Mouse (Mus musculus) lung, adult 2 months (tissue): ENCODE results near the gene Tnp2. TPM values are rescaled to one million over a fixed set of nuclear protein-coding genes. Genes with fewer than 3 reads are reported as not detected.
A peak's percentile ranks its signal among the peaks of the same experiment; 100 is the strongest.

Source experiments
- DNase-seq: peaks from one replicate; pipeline ENCODE4 v3.0.0; 2022
- H3K4me1 ChIP-seq: fragments of 200-500 bp; 2 replicates; pipeline ENCODE4 v1.6.1; 2011; ENCODE audit warnings: low read length; ENCODE audit not compliant: control insufficient read depth, insufficient read depth
- H3K4me3 ChIP-seq: fragments of 200-500 bp; replicated peaks from 2 replicates; pipeline ENCODE3; 2011; ENCODE audit warnings: low read depth, mild to moderate bottlenecking, control low read depth, low read length; ENCODE audit errors: extremely low read depth
- CTCF ChIP-seq: fragments of 200-500 bp; IDR thresholded peaks from 2 replicates; pipeline ENCODE4 v1.5.1; 2011; ENCODE audit warnings: mild to moderate bottlenecking, low read length, control low read depth; ENCODE audit not compliant: insufficient read depth
- POLR2A ChIP-seq: fragments of 200-500 bp; IDR thresholded peaks from 2 replicates; pipeline ENCODE4 v1.6.1; 2011; ENCODE audit warnings: low read depth, mild to moderate bottlenecking, control low read depth, low read length, borderline replicate concordance; ENCODE audit errors: extremely low read depth
- whole genome bisulfite sequencing: fragments of 180-500 bp; shearing (Covaris S2); methylation state at CpG from one replicate; pipeline ENCODE4 v1.1.7; 2018; 5-methylcytosine and 5-hydroxymethylcytosine counted together
- polyA plus RNA-seq: library from polyadenylated mRNA; depleted of rRNA; stranded (reverse); fragments of >200 nt; gene quantifications from 2 replicates; pipeline ENCODE4 v1.2.3, GENCODE M21; 2012

Tnp2 gene
- polyA plus RNA-seq, 1 experiment: 0.82 TPM

DNA sequence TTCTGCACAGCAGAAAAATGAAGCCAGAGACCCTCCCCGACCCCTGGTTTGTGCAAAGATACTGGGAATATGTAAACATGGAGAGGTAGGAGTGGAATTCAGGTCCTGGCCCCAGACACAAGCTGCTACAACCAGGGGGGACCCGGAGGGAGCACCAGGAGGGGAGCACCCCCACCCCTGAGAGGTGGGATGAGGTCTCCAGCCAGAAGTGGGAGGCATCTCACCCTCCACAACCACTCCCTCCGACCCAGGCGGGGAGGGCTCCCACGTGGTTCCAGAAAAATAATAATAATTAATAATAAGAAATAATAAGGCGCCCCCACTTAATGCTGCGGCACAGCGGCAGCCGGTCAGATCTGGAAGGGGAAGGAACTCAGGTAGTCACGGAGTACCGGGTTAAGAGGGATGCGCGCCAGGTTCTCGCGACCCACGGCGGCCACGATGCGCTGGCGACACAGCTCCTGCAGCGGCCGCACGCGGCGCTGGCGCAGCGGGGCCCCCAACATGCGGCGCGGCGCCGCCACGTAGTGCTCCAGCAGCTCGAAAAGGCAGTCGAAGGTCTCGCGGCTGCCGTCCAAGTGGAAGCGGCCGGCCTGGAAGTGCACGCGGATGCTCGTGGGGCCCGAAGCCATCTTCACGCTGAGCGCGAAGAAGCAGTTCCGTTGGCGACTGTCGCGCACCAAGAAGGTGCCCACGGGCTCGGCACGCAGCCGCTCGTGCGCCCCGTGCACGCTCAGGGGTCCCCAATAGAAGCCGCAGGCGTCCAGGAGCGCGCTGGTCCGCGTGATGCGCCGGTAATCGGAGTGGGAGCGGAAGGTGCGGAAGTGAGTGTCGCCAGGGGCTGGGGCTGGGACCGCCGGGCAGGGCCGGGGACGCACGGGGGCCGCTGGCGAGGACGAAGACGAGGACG is 4.3 kb downstream of the Tnp2 start:
- DNase-seq: no peak
- 3% methylated on average over 81 of the region's 81 CpGs for WGBS
- TF ChIP-seq CTCF (no peak), POLR2A (no peak)
- peaks cover 2% of the 10 kb centered on the region for H3K4me1 ChIP-seq
- H3K4me3 ChIP-seq: peak overlapping the region; percentile 96

DNA sequence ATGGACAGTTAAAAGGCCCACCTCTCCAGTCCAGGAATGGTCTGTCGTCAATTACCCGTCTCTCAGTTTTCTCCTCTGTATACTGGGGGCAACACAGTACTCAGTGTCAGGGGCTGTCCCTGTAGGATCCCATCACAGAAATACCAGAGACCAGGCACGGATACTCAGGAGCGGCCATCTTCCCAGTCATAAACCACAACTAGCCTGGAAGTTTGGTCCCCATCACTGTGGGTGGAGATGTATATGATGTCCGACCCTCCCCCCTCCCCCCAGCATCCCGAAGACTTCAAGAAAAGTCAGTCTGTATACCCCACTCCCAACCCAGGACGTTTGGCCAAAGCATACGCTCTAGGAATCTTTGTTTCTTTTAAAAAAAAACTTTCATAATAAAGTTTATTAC is 5.0 kb downstream of the Tnp2 start:
- Histone ChIP-seq H3K4me3 (no peak overlapping the region), H3K4me1 (peaks cover 2% of the 10 kb centered on the region)
- DNase-seq: no peak
- TF ChIP-seq CTCF (no peak), POLR2A (no peak)
- WGBS: 68% methylated on average over 8 of the region's 8 CpGs

GRCm38 (mm10) chr16:10783152-10783434 is 5.4 kb downstream of the Tnp2 start:
- no peak for TF ChIP-seq CTCF
- no peak for TF ChIP-seq POLR2A
- no peak for DNase-seq
- H3K4me3 ChIP-seq: no peak overlapping the region
- H3K4me1 ChIP-seq: peaks cover 2% of the 10 kb centered on the region
- WGBS: 13% methylated on average over 1 of the region's 1 CpGs

DNA sequence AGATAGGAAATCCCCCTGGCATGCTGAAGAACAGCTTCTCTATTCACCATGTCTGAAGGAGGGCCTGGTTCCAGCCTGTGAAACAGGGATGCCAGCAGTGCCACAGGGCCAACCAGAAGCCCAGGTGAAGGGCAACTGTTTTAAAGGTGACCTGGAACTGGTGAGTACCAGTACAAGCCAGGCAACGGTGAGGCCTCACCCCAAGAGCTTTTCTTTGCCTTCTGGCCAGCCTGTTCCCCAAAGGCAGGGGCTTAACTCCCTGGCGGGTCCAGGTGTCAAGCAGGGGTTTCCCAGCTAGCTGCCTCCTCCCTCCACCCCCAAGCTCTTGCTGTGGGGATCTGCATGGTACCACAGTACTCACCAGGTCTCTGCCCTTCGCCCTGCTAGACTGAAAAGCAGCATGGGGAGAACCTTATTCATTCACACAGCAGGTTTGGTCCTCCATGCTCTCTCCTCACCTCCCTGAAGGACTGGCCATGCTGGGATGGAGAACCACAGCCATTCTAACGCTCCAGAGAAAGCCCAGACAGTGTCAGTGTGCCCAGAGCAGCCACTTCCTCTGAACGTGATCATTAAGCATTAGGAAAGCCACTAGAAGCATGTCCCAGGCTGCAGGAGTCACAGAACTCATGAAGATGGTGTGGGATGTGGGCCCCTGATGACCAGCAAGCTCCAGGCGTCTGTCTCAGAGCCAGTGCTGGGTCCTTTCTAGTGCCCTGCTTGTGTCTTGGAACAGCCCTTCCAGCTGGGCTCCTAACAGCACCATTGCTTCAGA is 5.9 kb downstream of the Tnp2 start:
- H3K4me1 ChIP-seq: peaks cover 2% of the 10 kb centered on the region
- TF ChIP-seq POLR2A (no peak), CTCF (no peak)
- H3K4me3 ChIP-seq: no peak overlapping the region
- WGBS: 66% methylated on average over 6 of the region's 6 CpGs
- no peak for DNase-seq

GRCm38 (mm10) chr16:10781862-10782371 is 6.5 kb downstream of the Tnp2 start:
- peaks cover 2% of the 10 kb centered on the region for H3K4me1 ChIP-seq
- DNase-seq: no peak
- no peak overlapping the region for H3K4me3 ChIP-seq
- TF ChIP-seq CTCF: no peak
- TF ChIP-seq POLR2A: no peak
- 66% methylated on average over 9 of the region's 9 CpGs for WGBS

DNA sequence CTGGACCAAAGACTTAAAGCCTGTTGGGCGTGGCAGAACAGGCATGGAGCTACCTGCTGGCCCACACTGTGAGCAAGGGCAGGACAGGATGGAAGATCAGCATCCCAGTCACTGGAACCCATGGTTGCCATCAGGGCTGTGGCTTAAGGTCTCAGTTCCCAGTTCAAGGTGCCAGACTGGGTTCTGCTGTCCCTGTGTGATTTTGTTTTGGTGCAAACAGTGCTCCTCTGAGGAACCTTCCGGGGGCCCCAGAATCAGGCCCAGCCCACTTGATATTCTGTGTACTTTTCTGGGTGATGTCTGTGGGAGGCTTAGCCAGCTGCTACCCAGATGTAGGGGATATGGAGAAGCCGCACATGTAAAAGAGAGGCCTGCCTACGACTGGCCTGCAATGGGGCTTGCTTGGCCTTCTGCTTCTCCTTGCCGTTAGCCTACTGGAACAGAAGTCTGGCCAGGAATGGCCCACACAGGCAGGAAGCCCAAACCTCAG is 7.8 kb downstream of the Tnp2 start:
- TF ChIP-seq POLR2A (no peak), CTCF (no peak)
- DNase-seq: no peak
- 81% methylated on average over 5 of the region's 5 CpGs for WGBS
- no peaks in the 10 kb centered on the region; the same call in none of the 2 replicates for H3K4me1 ChIP-seq
- H3K4me3 ChIP-seq: no peak overlapping the region

- DNase-seq: no peak
- no peak overlapping the region for H3K4me3 ChIP-seq
- TF ChIP-seq CTCF (no peak), POLR2A (no peak)
- H3K4me1 ChIP-seq: no peaks in the 10 kb centered on the region; the same call in 1 of the 2 replicates
- WGBS: 59% methylated on average over 5 of the region's 5 CpGs
Measured at GRCm38 (mm10) chr16:10777579-10778160, 10.8 kb downstream of the Tnp2 start.

DNA sequence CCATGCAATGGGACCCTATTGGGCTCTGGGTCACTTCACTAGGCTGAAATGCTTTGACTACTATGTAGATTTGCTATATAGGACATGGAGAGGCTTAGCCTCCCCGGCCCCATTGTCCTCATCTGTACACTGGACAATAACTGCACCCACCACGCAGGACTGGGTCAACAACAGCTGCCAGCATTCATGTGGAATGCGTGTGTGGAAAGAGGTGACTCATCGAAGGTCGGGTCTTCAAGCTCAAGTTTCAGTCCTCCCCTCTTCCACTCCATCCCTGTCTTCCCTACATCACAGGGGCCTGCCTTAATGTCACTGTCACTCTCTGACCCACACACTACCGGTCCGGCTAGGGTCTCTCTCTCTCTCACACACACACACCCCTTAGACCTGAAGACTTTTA is 12.1 kb downstream of the Tnp2 start:
- no peak for DNase-seq
- TF ChIP-seq POLR2A (no peak), CTCF (no peak)
- no peak overlapping the region for H3K4me3 ChIP-seq
- 43% methylated on average over 7 of the region's 7 CpGs for WGBS
- no peaks in the 10 kb centered on the region for H3K4me1 ChIP-seq

DNA sequence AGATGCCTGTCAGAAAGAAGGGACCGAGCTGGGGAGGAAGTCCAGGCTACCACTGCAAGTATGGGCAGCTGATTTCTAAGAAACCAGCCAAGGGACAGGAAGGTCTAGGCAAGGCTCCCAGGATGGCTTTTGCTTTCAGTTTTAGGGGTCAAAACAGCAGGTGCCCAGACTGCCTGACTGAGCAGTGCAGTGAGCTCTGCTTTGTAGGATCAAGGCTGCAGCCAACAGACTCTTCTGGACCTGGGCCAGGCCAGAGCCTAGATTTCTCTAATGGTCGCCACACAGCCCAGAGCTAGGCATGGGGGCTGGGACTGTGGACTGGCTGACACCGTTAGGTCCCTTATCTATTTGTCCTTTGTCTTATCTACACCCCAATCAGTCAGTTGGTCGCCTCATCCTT is 13.7 kb downstream of the Tnp2 start:
- Histone ChIP-seq H3K4me3 (no peak overlapping the region), H3K4me1 (0 out of 2 replicates have a peak, but pooled peaks cover 3% of the 10 kb centered on the region)
- no peak for DNase-seq
- no peak for TF ChIP-seq POLR2A
- no peak for TF ChIP-seq CTCF
- WGBS: 53% methylated on average over 4 of the region's 4 CpGs
